Mouse (Mus musculus) G1E (cell line): Measurements from ENCODE around the gene Wdfy2. TPM values are rescaled to one million over a fixed set of nuclear protein-coding genes. Genes with fewer than 3 reads are reported as not detected.
"Not testable (repeated sequence)": the region's sequence is repeated elsewhere in the genome, so short reads cannot be mapped to it uniquely, and the experiment has no call there.

Experiments used
- ATAC-seq: 2 replicates; pipeline ENCODE4 v1.8.0; 2016; ENCODE audit warnings: mild to moderate bottlenecking; ENCODE audit not compliant: insufficient number of reproducible peaks, poor library complexity, low FRiP score, severe bottlenecking; ENCODE audit errors: extremely low read depth
- DNase-seq: peaks from one replicate; pipeline ENCODE4 v3.0.0; 2012; ENCODE audit warnings: low spot score
- H3K27me3 ChIP-seq: 2 replicates; pipeline ENCODE4 v1.6.1; 2012; ENCODE audit warnings: mild to moderate bottlenecking, low read length, inconsistent platforms; ENCODE audit not compliant: insufficient read depth
- H3K36me3 ChIP-seq: replicated peaks from 2 replicates; pipeline ENCODE3; 2012; ENCODE audit warnings: mild to moderate bottlenecking, inconsistent platforms
- H3K4me1 ChIP-seq: 2 replicates; pipeline ENCODE4 v1.6.1; 2012; ENCODE audit warnings: low read depth, low read length, inconsistent platforms, mixed read lengths; ENCODE audit not compliant: insufficient read depth
- H3K4me3 ChIP-seq: 2 replicates; pipeline ENCODE4 v1.5.1; 2012; ENCODE audit warnings: low read depth, mild to moderate bottlenecking, inconsistent platforms, low read length, moderate library complexity, mixed read lengths
- H3K9me3 ChIP-seq: replicated peaks from 2 replicates; pipeline ENCODE4 v1.6.1; 2012; ENCODE audit warnings: inconsistent platforms
- CTCF ChIP-seq: IDR thresholded peaks from 2 replicates; pipeline ENCODE4 v1.5.1; 2012; ENCODE audit warnings: low read depth, low read length, inconsistent platforms, mixed read lengths
- GATA1 ChIP-seq: IDR thresholded peaks from 2 replicates; pipeline ENCODE4 v1.6.1; 2012; ENCODE audit warnings: borderline replicate concordance, low read length, inconsistent platforms, mixed read lengths
- GATA2 ChIP-seq: IDR thresholded peaks from 2 replicates; pipeline ENCODE4 v1.6.1; 2012; ENCODE audit warnings: low read depth, low read length, inconsistent platforms, borderline replicate concordance
- POLR2AphosphoS5 ChIP-seq: IDR thresholded peaks from 2 replicates; pipeline ENCODE4 v1.6.1; 2012; ENCODE audit warnings: low read depth, low read length, inconsistent platforms; ENCODE audit not compliant: insufficient replicate concordance
- TAL1 ChIP-seq: conservative IDR thresholded peaks from 2 replicates; pipeline ENCODE4 v1.6.1; 2012; ENCODE audit warnings: low read depth, low read length, inconsistent platforms, mixed read lengths
- polyA plus RNA-seq: library from polyadenylated mRNA; stranded (reverse); fragments of >175 nt; gene quantifications from 2 replicates; pipeline ENCODE4 v1.2.3, GENCODE M21; 2012
- total RNA-seq, 2 experiments: library from RNA; stranded (forward) in 1 of 2; stranded (reverse) in 1 of 2; fragments of 200-1000 nt in 1 of 2; fragments of >200 nt in 1 of 2; fragmentation: Nextera tagmentation in 1 of 2; gene quantifications; 2 replicates each; pipeline ENCODE4 v1.2.3; 2014 to 2017

Wdfy2 gene
- total and polyA plus RNA-seq, 3 experiments, result 2.3 to 14.6 (median 10.3) TPM

DNA sequence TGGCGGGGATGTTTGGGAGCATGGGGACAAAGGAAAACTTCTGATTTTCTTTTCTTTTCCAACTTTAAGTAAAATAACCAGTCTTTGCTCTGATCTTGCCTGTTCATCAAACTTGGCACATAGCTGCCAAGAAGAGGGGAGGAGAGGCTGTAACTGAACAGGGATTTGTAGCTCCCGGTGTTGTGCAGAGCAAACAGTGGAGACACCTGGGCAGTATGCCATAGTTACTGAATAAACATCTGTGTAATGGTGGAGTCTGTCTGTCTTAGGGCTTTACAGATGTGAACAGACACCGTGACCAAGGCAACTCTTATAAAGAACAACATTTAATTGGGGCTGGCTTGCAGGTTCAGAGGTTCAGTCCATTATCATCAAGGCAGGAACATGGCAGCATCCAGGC lies 53.9 kb downstream of the Wdfy2 start:
- H3K36me3 ChIP-seq, result no peaks in the 10 kb centered on the region
- no peaks in the 10 kb centered on the region for H3K4me1 ChIP-seq
- no peaks in the 10 kb centered on the region for H3K9me3 ChIP-seq
- H3K4me3 ChIP-seq, result no peak overlapping the region
- ATAC-seq (no peak), DNase-seq (no peak)
- no peaks in the 10 kb centered on the region for H3K27me3 ChIP-seq
- TF ChIP-seq POLR2AphosphoS5 (no peak), TAL1 (no peak), GATA1 (no peak), CTCF (no peak)

- Histone ChIP-seq H3K4me1 (0 out of 2 replicates have a peak, but pooled peaks cover 2% of the 10 kb centered on the region), H3K4me3 (no peak overlapping the region), H3K9me3 (no peaks in the 10 kb centered on the region), H3K27me3 (no peaks in the 10 kb centered on the region), H3K36me3 (no peaks in the 10 kb centered on the region)
- TF ChIP-seq POLR2AphosphoS5 (no peak), CTCF (no peak), TAL1 (no peak), GATA1 (no peak), GATA2 (no peak)
- no peak for DNase-seq
- no peak for ATAC-seq
Measured at GRCm38 (mm10) chr14:62892771-62893641, 55.5 kb downstream of the Wdfy2 start.

GRCm38 (mm10) chr14:62893642-62894180 lies 56.2 kb downstream of the Wdfy2 start:
- not testable (repeated sequence) for DNase-seq, H3K4me1 ChIP-seq, ATAC-seq, H3K36me3 ChIP-seq, H3K27me3 ChIP-seq, H3K9me3 ChIP-seq, H3K4me3 ChIP-seq

DNA sequence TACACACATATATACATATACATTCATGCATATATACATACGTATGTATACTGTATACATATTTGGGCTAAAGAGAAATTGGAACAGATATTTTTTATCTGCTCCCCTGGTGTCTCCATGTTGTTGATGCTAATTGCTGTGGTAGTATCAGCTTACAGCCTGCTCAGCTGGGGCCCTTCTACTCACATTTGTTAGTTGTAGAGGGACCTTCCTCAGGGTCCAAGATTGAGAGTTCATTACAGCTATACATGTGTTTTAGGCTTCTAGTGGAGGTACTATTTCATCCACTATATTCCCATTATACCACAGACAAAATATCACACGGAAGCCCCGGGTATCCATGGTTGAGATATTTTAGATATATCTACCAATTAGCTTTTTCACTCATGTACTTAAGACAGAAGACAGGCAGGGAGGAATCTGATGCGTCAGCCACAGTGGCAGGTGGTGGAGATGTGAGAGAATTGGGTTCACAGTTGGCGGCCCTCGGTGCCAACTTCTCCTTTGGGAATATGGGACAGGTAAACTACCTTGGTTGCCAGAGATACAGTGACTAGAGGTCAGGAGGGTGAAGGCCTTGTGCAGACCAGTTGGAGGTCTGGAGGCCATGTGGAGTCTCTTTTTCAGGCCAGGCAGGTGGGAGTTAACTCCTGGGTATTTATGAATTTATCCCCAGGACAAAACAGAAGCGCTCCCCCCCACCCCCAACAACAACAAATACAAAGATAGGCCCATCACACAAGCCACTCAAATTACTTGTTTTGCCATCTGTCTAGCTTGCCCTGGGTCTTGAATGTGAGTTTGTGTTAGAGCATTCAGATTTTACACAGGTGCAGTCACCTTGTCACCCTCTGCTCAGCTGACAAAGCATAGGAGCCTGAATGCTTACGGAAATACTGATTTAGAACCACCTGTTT lies 57.7 kb downstream of the Wdfy2 start:
- DNase-seq, result no peak
- no peak for TF ChIP-seq GATA1
- no peak for TF ChIP-seq GATA2
- TF ChIP-seq POLR2AphosphoS5, result no peak
- no peak for TF ChIP-seq CTCF
- TF ChIP-seq TAL1, result no peak
- ATAC-seq, result no peak
- no peaks in the 10 kb centered on the region for H3K27me3 ChIP-seq
- no peaks in the 10 kb centered on the region for H3K9me3 ChIP-seq
- H3K36me3 ChIP-seq, result no peaks in the 10 kb centered on the region
- no peak overlapping the region for H3K4me3 ChIP-seq
- 0 out of 2 replicates have a peak, but pooled peaks cover 2% of the 10 kb centered on the region for H3K4me1 ChIP-seq

DNA sequence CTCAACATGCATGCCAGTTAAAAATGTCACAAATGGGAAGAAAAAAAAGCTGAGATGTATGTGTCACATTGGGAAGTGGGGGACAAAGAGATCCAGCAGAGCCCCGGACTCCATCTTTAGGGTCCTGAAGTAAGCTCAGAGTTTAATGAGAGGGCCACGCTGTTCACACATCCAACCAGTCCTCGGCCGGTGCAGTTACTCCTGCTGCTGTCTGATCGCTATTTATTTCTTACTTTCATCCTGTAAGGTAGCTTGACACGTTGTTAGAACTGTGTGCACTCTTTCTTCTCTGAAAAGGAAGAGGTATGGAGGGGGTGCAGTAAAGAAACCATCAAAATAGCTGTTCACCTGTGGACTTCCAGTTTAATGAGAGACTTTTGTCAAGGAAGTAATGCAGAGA lies 60.6 kb downstream of the Wdfy2 start:
- no peak overlapping the region for H3K4me3 ChIP-seq
- 0 out of 2 replicates have a peak, but pooled peaks cover 2% of the 10 kb centered on the region for H3K4me1 ChIP-seq
- DNase-seq, result no peak
- H3K9me3 ChIP-seq, result no peaks in the 10 kb centered on the region
- no peaks in the 10 kb centered on the region for H3K36me3 ChIP-seq
- TF ChIP-seq GATA2 (no peak), GATA1 (no peak), CTCF (no peak), POLR2AphosphoS5 (no peak), TAL1 (no peak)
- no peak for ATAC-seq
- no peaks in the 10 kb centered on the region for H3K27me3 ChIP-seq

DNA sequence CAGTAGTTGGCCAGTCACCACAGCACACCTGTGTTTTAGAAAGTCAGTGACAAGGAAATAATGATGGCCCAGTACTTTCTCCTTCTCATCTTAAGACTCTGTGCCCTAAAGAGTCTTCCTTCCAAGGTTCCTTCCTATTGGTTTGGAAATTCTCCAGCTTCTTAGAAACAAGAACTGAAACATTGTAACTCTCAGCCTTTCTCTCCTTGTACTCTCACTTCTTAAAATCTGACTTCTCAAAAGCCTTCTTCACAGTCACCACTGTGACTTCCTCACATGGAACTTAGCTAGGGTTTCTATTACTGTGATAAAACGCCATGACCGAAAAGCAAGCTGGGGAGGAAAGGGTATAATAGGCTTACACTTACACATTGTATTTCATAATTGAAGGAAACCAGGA lies 70.4 kb downstream of the Wdfy2 start:
- no peak for TF ChIP-seq TAL1
- TF ChIP-seq CTCF, result no peak
- TF ChIP-seq POLR2AphosphoS5, result no peak
- no peak for TF ChIP-seq GATA2
- no peak for TF ChIP-seq GATA1
- DNase-seq (no peak), ATAC-seq (no peak)
- Histone ChIP-seq H3K4me3 (no peak overlapping the region), H3K27me3 (0 out of 2 replicates have a peak, but pooled peaks cover 3% of the 10 kb centered on the region), H3K9me3 (no peaks in the 10 kb centered on the region), H3K4me1 (peaks cover 5% of the 10 kb centered on the region), H3K36me3 (no peaks in the 10 kb centered on the region)
